Mouse (Mus musculus) heart, adult 2 months (tissue): ENCODE measurements around the gene Ubap1.

Source experiments
- CTCF ChIP-seq: fragments of 200-600 bp; IDR thresholded peaks from 2 replicates; pipeline ENCODE4 v1.8.1; 2022; ENCODE audit warnings: antibody characterized with exemption, mild to moderate bottlenecking, moderate library complexity
- EP300 ChIP-seq: fragments of 200-500 bp; IDR thresholded peaks from 2 replicates; pipeline ENCODE4 v1.6.1; 2011; ENCODE audit warnings: low read depth, low read length, control low read depth; ENCODE audit not compliant: insufficient read depth
- POLR2A ChIP-seq: fragments of 200-500 bp; IDR thresholded peaks from 2 replicates; pipeline ENCODE4 v1.6.1; 2011; ENCODE audit warnings: mild to moderate bottlenecking, low read depth, low read length, control low read depth; ENCODE audit not compliant: insufficient read depth

GRCm38 (mm10) chr4:41390122-41390521 is 41.3 kb downstream of the Ubap1 start:
- TF ChIP-seq POLR2A (no peak), CTCF (no peak; the same call in 1 of the 2 replicates), EP300 (peak; percentile 70; the same call in 1 of the 2 replicates)
